Mouse (Mus musculus): Measurements from ENCODE around the gene Adgrb3. TPM values are rescaled to one million over a fixed set of nuclear protein-coding genes. Genes with fewer than 3 reads are reported as not detected.
A peak's percentile ranks its signal among the peaks of the same experiment; 100 is the strongest.

Gene Adgrb3
- 1.2 and 1.5 TPM in 2 replicates for polyA plus RNA-seq (2015; fragmentation: Nextera tagmentation; extraction: Ambion mirVana)

DNA sequence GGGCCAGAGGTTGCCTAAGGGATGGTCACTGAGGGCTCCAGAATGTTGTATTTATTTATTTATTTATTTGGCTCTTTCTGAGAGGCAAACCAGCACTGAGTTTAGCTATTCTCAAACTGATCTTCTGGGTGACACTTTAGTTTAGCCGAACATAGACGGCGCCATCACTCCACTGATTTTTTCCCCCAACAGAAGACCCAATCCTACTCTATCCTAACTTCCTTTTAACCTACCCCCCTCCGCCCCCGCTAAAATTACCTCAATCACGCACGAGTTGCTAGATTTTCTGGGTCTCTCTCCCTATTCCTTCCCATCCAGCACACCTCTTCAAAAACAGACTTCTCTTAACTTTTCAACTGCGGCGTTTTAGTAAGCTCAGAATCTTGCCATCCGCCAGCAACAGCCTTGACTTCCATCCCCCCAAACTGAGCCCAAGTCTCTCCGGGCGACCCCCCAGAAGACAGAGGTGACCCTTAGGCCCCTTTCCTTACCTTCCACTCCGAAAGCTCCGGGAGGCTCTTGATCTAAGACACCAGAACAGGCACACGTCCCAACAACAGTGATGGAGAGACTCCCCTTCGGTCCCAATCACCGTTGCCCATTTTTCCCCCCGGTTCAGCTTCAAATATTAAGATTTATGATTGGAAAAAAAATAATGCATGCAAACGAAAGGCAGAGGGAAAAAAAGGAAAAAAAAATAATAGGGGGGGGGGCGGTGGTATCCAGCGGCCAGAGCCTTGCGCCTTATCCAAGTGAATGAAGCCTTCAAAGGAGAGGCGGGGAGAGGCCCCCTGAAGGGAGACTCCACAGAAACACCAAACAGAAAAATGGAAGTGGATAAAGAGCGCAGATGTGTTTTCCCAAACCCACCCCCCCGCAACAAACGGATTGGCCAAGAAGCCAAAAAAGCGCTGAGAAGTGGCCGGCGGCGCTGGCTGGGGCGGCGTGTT is at the start of gene Adgrb3:
Adgrb3 (minus strand) TSS at position 737 of the 950 bp plus-strand sequence.
- ATAC-seq (ENCODE audit: low FRiP score, low read depth): peak; percentile 46; the same call in 1 of the 2 replicates
- Histone ChIP-seq H3K4me1 (peaks cover 6% of the 10 kb centered on the region), H3K27me3 (peaks cover 55% of the 10 kb centered on the region), H3K4me2 (replicated peaks) (peak within 1 kb of the TSS; percentile 82), H3K27ac (no peak within 1 kb of the TSS), H3K9ac (peak within 1 kb of the TSS; percentile 67), H3K36me3 (no peaks in the 10 kb centered on the region), H3K9me3 (no peaks in the 10 kb centered on the region), H3K4me3 (peak within 1 kb of the TSS; percentile 60)
- 3% methylated on average over 31 of the region's 32 CpGs for WGBS

DNA sequence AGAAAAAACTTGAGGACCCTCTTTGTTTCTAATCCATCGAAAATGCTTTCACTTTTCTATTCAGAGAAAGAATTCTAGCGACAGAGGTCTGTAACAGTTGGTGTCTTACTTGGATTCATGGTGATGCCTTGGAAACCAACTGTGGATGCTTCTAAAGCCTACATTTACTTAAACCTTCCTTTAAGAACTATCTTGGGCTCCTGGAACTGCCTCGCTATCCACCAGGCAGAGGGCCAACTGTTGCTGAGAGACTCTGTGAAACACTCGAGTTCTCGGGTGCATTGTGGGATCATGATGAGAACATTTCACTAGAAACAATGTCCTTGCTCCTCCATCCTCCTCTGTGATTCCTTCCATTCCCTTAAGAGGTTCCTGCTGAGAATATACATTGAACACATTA is 48.0 kb upstream of the Adgrb3 start:
- H3K9ac ChIP-seq: no peak overlapping the region
- no peak overlapping the region for H3K27ac ChIP-seq
- no peaks in the 10 kb centered on the region for H3K4me1 ChIP-seq
- H3K4me3 ChIP-seq: no peak overlapping the region
- ATAC-seq (ENCODE audit: low FRiP score, low read depth): no peak
- H3K9me3 ChIP-seq: no peaks in the 10 kb centered on the region
- WGBS: 84% methylated on average over 5 of the region's 5 CpGs
- H3K4me2 ChIP-seq (replicated peaks): no peak overlapping the region
- no peaks in the 10 kb centered on the region for H3K36me3 ChIP-seq
- no peaks in the 10 kb centered on the region for H3K27me3 ChIP-seq

DNA sequence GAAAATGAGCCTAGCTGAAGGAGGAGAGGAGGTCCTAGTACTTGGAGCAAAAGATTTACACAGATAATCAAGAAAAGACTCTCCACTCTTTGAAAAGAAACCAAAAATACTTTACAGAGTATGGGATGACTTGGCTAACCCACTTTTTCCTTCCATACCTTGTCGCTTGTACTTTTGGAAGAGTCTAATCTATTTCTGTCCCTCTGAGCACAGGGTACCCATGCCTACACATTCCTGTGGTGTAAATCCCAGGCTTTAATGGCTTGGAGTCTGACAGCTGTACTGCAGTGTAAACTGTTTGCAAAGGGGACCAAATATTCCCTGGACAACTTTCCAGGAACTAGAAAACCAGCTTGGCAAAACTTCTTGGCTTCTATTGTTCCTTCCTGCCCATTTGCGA is 28.0 kb upstream of the Adgrb3 start:
- H3K4me2 ChIP-seq (replicated peaks): no peak overlapping the region
- no peaks in the 10 kb centered on the region for H3K27me3 ChIP-seq
- no peaks in the 10 kb centered on the region for H3K9me3 ChIP-seq
- no peak overlapping the region for H3K9ac ChIP-seq
- H3K27ac ChIP-seq: no peak overlapping the region
- no peak overlapping the region for H3K4me3 ChIP-seq
- ATAC-seq (ENCODE audit: low FRiP score, low read depth): no peak
- WGBS: 83% methylated on average over 2 of the region's 2 CpGs
- no peaks in the 10 kb centered on the region for H3K36me3 ChIP-seq
- no peaks in the 10 kb centered on the region for H3K4me1 ChIP-seq

DNA sequence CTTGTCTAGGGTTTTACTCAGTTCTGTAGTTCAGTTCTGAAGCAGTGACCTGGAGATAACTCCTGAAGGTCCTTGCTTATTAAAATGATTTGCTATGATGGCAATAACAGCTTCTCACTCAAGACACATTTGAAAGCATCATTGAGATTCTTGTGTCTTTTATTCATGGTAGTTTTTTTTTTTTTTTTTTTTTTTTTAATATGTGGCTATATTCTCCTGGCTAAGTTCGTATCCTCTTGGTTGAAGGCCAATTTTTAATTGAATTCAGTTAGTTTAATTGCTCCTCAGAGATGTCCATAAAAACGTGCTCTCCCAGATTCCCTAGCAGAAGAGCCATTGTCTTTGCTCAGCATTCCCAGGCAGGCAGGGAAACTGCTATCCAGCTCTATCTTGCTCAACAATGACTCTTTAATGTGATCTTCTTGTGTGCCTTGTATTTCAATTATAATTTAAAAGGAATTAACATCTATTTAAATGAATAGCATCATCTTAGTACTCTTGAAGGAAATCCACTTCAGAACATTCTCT is 25.0 kb upstream of the Adgrb3 start:
- H3K4me3 ChIP-seq: no peak overlapping the region
- no peak overlapping the region for H3K9ac ChIP-seq
- no peak overlapping the region for H3K4me2 ChIP-seq (replicated peaks)
- H3K36me3 ChIP-seq: no peaks in the 10 kb centered on the region
- no peaks in the 10 kb centered on the region for H3K27me3 ChIP-seq
- H3K27ac ChIP-seq: no peak overlapping the region
- 40% methylated on average over 2 of the region's 2 CpGs for WGBS
- no peak for ATAC-seq (ENCODE audit: low FRiP score, low read depth)
- no peaks in the 10 kb centered on the region for H3K4me1 ChIP-seq
- no peaks in the 10 kb centered on the region for H3K9me3 ChIP-seq

DNA sequence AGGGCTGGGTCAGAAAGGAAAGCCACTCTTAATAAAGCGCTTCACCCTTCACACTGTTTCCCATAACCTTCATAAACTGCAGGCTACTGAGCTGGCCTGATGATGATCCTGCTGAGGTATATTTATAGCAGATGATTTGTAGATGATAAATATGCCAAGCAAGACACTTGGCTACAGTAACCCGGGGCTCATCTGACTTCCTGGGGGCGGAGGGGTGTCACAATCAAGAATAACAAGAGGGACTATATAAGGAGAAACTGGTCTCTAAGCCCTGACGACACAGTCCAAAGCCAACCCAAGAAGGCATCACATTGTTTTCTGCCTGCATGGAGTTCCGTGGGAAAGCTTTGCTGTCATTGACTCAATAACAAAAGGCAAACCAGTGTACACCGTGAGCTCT is 2.8 kb upstream of the Adgrb3 start:
- Histone ChIP-seq H3K27ac (no peak overlapping the region), H3K36me3 (no peaks in the 10 kb centered on the region)
- ATAC-seq (ENCODE audit: low FRiP score, low read depth): no peak

DNA sequence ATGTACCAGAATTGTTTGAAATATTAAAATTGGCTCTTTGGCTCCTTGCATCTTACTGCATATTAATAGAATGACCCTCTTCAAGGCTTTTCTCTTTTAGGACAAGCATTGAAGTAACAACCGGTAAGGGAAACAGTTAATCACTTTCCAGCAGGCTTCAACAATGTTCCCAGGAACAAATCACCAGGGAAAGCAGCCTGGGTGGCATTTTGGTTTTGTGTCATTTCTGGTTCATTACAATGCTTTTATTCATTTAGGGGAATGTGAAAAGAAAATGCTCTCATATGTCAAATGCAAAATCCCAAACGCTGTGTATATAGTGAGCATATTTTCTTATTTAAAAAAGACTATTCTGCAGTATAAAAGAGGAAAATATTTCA is 2.0 kb upstream of the Adgrb3 start:
- ATAC-seq (ENCODE audit: low FRiP score, low read depth): no peak
- no peak overlapping the region for H3K27ac ChIP-seq
- H3K4me1 ChIP-seq: no peaks in the 10 kb centered on the region; the same call in 1 of the 2 replicates
- H3K9me3 ChIP-seq: no peaks in the 10 kb centered on the region
- no peak overlapping the region for H3K9ac ChIP-seq
- H3K36me3 ChIP-seq: no peaks in the 10 kb centered on the region
- H3K27me3 ChIP-seq: peaks cover 55% of the 10 kb centered on the region
- H3K4me2 ChIP-seq (replicated peaks): no peak overlapping the region
- H3K4me3 ChIP-seq: no peak overlapping the region
- 47% methylated on average over 2 of the region's 2 CpGs for WGBS

More for the DNA sequence above, 2.8 kb upstream of the Adgrb3 start:
- no peaks in the 10 kb centered on the region; the same call in 1 of the 2 replicates for H3K4me1 ChIP-seq
- H3K9me3 ChIP-seq: no peaks in the 10 kb centered on the region
- H3K9ac ChIP-seq: no peak overlapping the region
- H3K27me3 ChIP-seq: peaks cover 51% of the 10 kb centered on the region
- no peak overlapping the region for H3K4me2 ChIP-seq (replicated peaks)
- 72% methylated on average over 6 of the region's 6 CpGs for WGBS
- H3K4me3 ChIP-seq: no peak overlapping the region

DNA sequence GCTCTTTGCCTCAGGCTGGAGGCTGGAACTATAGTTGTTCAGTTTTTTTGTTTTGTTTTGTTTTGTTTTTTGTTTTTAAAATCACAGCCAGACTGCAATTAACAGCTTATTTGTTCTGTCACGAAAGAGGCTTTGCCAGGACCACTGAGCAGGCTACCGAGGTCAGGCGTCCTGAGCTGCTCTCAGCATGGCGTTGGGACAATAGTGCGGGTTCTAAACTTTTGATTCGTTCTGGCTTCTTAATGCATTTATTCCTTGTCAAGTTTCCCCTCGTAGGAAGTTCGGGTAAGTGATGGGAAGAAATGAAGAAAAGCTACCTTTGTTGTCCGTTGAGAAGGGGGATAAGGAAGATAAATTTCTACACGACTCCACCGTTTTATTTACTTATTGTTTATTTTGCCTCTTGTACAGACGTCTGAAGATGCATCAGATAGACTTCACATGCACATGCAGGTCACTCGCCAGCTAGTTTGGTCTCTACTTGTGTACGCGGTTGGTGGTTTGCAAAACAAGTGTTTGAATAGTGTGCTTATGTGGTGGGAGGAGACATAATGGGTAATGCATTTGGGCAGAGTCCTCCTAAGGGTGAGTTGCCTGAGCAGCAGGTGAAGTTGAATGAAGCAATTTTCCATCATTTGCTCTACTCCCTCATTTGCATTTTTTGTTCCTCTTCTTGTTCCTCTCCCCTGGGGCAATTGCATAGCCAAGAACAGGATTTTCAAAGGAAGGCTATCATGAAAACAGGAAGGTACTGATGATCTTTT is 1.4 kb upstream of the Adgrb3 start:
- no peak overlapping the region for H3K9ac ChIP-seq
- ATAC-seq (ENCODE audit: low FRiP score, low read depth): no peak
- H3K4me3 ChIP-seq: peak overlapping the region; percentile 60
- H3K4me1 ChIP-seq: no peaks in the 10 kb centered on the region; the same call in 1 of the 2 replicates
- WGBS: 6% methylated on average over 15 of the region's 15 CpGs
- no peaks in the 10 kb centered on the region for H3K9me3 ChIP-seq
- no peaks in the 10 kb centered on the region for H3K36me3 ChIP-seq
- H3K27me3 ChIP-seq: peaks cover 55% of the 10 kb centered on the region
- peak overlapping the region; percentile 82 for H3K4me2 ChIP-seq (replicated peaks)
- H3K27ac ChIP-seq: no peak overlapping the region

DNA sequence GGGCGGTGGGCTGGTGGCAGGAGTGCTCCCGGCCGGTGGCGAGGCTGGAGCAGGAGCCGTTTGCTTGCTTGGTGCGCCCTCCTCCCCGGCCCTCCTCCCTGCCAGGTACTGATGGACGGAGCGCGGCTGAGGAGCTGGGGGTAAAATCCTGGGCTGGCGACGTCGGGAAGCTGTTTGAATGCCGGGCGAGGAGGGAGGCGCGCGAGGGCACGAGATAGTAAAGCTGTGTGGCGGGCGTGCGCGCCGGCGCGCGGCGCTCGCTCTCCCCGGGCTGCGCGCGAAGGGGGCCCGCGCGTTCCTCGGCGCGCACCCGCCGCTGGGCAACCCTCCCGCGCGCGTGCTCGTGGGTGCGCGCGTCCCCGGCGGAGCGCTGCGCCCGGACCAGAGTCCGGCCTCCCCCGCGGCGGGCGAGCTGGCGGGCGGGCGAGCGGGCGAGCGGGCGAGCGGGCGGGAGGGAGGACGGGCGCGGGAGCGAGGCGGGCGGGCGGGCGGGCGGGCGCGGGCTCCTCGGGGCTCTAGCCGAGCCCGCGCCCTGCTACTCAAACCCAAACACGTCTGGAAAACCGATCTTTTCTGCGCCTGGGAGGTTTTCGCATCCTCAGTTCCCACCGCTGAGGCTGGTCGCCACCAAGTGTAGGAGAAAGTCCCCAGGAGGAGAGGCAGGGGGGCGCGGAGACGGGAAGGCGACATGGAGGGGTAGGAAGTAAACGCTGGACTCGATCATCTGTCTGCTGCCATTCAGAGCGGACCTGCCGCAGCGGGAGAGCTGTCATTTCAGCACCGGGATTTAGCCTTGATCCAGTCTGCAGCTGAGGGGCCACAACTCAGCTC is 629 bp upstream of the Adgrb3 start:
- no peaks in the 10 kb centered on the region; the same call in 1 of the 2 replicates for H3K4me1 ChIP-seq
- peak overlapping the region; percentile 82 for H3K4me2 ChIP-seq (replicated peaks)
- no peaks in the 10 kb centered on the region for H3K9me3 ChIP-seq
- no peak overlapping the region for H3K27ac ChIP-seq
- H3K27me3 ChIP-seq: peaks cover 55% of the 10 kb centered on the region
- ATAC-seq (ENCODE audit: low FRiP score, low read depth): peak; percentile 77
- H3K9ac ChIP-seq: peak overlapping the region; percentile 67
- no peaks in the 10 kb centered on the region for H3K36me3 ChIP-seq
- WGBS: under 1% methylated on average over 58 of the region's 99 CpGs
- peak overlapping the region; percentile 60 for H3K4me3 ChIP-seq

DNA sequence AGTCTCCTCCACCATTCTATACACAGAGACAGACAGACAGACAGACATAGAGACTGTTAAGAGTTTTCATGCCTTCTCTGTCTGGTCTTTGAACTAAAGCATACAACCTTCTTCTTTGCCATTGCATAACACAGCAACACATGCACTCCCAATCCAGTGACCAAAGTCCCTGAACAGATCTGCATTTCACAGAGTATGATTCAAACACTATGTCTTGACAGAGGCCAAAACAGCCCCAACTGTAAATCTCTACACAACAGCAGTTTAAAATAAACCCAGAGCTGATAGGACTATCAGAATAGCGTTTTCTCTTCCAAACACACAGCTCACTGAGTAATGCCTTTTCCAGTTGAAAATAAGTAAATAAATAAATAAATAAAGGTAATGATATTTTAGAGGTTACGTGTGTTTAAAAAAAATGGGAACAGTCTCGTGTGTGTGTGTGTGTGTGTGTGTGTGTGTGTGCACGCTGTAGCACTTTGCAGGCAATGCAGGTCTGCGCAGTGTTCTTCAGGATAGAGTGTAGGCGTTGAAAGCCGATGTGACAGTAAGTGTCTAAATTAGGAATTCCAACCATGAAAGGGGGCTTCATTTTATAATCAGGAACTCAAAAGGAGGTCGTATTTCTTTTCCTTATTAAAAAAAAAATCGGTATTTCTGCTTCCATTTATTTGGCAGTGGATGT is 1.3 kb downstream of the Adgrb3 start:
- 71% methylated on average over 9 of the region's 9 CpGs for WGBS
- peaks cover 7% of the 10 kb centered on the region for H3K4me1 ChIP-seq
- peak overlapping the region; percentile 60; the same call in 1 of the 2 replicates for H3K4me3 ChIP-seq
- H3K9me3 ChIP-seq: no peaks in the 10 kb centered on the region
- peak overlapping the region; percentile 82 for H3K4me2 ChIP-seq (replicated peaks)
- H3K36me3 ChIP-seq: no peaks in the 10 kb centered on the region
- H3K9ac ChIP-seq: no peak overlapping the region
- H3K27me3 ChIP-seq: peaks cover 55% of the 10 kb centered on the region
- no peak overlapping the region for H3K27ac ChIP-seq
- no peak for ATAC-seq (ENCODE audit: low FRiP score, low read depth)

DNA sequence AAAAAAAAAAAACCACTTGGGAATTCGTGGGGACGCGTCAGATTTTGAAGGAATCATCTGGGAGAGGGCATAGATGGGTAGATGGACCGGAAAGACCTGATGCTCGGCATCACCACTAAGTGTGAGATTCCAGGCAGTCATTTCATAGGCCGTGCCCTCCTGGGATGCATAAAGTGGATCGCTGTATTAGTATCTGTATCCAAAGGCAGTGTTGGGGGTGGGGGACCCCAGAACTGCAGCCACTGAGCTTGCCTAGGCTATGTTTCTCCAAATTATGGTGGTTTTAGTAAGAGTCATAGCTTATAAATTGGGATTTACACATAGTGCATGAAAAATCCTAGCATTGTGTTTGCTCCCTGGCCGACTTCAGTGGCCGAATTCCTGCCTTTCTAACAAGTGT is 2.1 kb downstream of the Adgrb3 start:
- no peak overlapping the region for H3K27ac ChIP-seq
- H3K4me1 ChIP-seq: peaks cover 7% of the 10 kb centered on the region
- no peak overlapping the region for H3K9ac ChIP-seq
- peak overlapping the region; percentile 9; the same call in 1 of the 2 replicates for H3K4me2 ChIP-seq (replicated peaks)
- WGBS: 60% methylated on average over 9 of the region's 9 CpGs
- H3K27me3 ChIP-seq: peaks cover 54% of the 10 kb centered on the region
- H3K36me3 ChIP-seq: no peaks in the 10 kb centered on the region
- no peak overlapping the region for H3K4me3 ChIP-seq
- no peak for ATAC-seq (ENCODE audit: low FRiP score, low read depth)
- H3K9me3 ChIP-seq: no peaks in the 10 kb centered on the region

DNA sequence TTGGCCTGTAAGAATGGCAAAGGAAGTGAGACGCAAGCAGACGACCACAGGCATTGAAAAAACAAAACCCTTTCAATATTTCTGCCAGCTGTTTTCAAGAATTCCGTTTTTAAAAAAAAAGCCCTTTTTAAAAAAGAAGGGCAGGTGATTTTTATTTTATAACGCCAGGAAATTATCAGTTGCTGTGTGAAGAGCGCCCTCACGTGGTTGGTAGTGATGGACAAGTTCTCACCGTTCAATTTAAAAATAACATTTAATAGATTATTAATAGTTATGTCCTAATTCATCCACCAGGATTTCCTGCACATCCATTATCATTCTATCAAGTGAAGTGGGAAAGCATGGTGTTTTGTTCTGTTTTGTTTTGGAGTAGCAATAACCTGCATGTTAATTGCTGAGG is 2.7 kb downstream of the Adgrb3 start:
- 7% methylated on average over 7 of the region's 7 CpGs for WGBS
- peaks cover 47% of the 10 kb centered on the region for H3K27me3 ChIP-seq

More for the DNA sequence above, 2.7 kb downstream of the Adgrb3 start:
- Histone ChIP-seq H3K4me2 (replicated peaks) (0 out of 2 replicates have a peak overlapping the region, but pooled peaks have one; percentile 9), H3K27ac (no peak overlapping the region), H3K9ac (no peak overlapping the region), H3K4me3 (no peak overlapping the region), H3K36me3 (no peaks in the 10 kb centered on the region), H3K4me1 (peaks cover 7% of the 10 kb centered on the region), H3K9me3 (no peaks in the 10 kb centered on the region)
- no peak for ATAC-seq (ENCODE audit: low FRiP score, low read depth)
